Mouse (Mus musculus): ENCODE data around the gene Secisbp2. TPM values are rescaled to one million over a fixed set of nuclear protein-coding genes. Genes with fewer than 3 reads are reported as not detected.

Gene Secisbp2
- 51.0 TPM for polyA plus RNA-seq (2017; shearing (Covaris generic))

DNA sequence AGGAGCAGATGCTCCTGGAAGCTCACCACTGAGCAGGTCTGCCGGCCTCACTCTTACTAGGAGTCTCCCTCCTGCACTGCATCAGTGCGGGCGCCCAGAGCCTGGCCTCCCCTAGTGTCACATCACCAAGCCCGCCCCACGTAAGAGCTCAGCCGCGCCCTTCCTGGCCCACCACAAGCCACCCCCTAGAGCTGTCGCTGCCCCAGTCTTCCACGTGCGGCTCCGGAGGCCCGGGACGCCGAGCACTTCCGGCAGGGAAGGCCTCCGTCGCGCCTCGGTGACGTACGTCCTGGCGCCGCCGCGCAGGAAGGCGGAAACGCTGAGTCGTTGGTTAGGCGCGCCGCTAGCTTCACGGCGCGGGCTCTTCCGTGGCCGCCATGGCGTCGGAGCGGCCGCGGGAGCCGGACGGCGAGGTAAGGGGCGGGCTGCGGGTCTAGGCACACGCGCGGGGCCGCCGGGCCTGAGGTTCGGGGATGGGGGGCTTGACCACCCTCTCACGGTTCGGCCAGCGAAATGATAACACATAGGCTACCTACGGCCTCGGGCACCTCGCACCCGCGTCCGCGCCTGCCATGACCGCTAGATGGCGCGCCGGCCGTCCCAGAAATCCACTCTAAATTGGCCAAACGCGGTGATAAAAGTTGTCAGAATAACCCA is at the start of gene Secisbp2:
Gene Secisbp2 (plus strand): TSS at position 290 of the 657 bp plus-strand sequence.

DNA sequence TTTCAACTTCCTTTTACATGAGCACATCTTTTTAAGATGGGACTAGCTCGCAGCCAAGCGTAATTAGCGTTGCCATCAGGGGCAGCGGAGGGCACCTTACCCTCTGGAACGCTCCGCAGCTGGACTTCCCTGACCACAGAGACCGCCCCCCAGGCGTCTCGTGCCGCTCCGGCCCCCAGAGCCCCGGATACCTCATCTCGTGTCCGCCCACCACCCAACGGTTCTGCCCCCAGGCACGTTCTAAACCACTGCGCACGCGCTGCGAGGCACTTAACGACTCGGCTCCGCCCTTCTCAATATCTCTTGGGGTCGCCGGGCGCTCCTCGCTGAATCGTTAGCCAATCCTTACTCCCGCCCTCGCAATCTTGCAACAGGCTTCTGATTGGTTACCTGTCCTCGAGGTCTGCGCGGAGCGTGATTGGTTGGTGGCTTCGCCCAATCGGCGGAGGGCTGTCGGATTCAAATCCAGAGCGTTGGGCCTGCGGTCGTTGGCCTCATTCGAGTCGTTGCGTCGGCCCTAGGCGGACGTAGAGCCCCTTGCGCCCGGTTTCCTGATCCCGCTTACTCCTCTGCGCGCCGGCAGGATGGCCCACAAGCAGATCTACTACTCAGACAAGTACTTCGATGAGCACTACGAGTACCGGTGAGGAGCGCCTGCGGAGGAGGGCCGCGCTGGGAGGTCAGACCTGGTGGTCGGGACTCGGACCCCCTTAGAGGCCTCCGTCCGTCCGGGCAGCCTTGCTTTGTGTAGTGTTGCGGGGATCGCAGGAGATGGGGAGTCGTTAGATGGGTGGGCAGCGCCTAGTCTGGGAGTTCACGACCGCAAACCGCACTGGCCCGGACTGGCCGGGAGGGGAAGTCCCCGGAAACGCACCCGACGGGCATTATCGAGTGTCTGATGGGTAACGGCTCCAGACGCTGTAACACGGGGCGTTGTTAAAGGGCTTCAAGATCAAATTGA is 6.4 kb upstream of the Secisbp2 start, which contains the start of gene Cks2:
Gene Cks2 (plus strand): TSS at position 404 of the 961 bp plus-strand sequence.

Other genes with a start within 250 kb of the Secisbp2 start
- gene S1pr3, start 243.1 kb upstream of the Secisbp2 start, polyA plus RNA-seq (2017; shearing (Covaris generic)) = not detected
- 0.15 TPM for gene Shc3, start 82.3 kb upstream of the Secisbp2 start, polyA plus RNA-seq (2017; shearing (Covaris generic))
- 136 TPM for gene Cks2, start 6.5 kb upstream of the Secisbp2 start, polyA plus RNA-seq (2017; shearing (Covaris generic))
- 159 TPM for gene Sema4d, start 142.1 kb downstream of the Secisbp2 start, polyA plus RNA-seq (2017; shearing (Covaris generic))
- gene Gadd45g, start 195.0 kb downstream of the Secisbp2 start, polyA plus RNA-seq (2017; shearing (Covaris generic)) = 9.2 TPM